Mouse (Mus musculus) G1E-ER4 (cell line): ENCODE measurements around the gene Ptges3l. TPM values are rescaled to one million over a fixed set of nuclear protein-coding genes. Genes with fewer than 3 reads are reported as not detected.

Experiments
- GATA1 ChIP-seq: IDR thresholded peaks from one replicate; pipeline ENCODE4 v1.8.0; 2012; ENCODE audit warnings: low read length, inconsistent platforms
- polyA plus RNA-seq: library from polyadenylated mRNA; stranded (reverse); fragments of >175 nt; gene quantifications from 2 replicates; pipeline ENCODE4 v1.2.3, GENCODE M21; 2012

The Ptges3l gene
- polyA plus RNA-seq, 1 experiment: 0.30 TPM

DNA sequence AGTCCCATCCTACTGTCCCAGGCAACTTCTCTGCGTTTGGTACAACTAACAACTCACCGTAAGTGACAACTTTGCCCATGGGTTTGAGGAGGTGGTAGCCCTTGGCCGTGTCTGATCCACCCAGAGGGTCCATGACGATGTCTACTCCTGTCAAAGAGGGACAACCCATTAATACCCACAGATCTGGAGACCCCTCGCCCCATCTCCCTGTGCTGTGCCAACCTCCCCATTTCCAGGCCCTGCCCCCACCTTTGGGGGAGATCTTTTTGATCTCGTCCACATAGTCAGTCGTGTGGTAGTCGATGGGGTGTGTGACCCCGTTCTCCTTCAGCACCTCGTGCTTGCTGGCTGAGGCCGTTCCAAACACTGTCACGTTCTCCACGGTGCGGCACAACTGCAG lies 37.0 kb upstream of the Ptges3l start:
- TF ChIP-seq GATA1: no peak

- no peak for TF ChIP-seq GATA1
These were observed 35.2 kb upstream of the Ptges3l start for GRCm38 (mm10) chr11:101460321-101460720.

- TF ChIP-seq GATA1: no peak
These were observed 34.6 kb upstream of the Ptges3l start for GRCm38 (mm10) chr11:101459716-101460115.

DNA sequence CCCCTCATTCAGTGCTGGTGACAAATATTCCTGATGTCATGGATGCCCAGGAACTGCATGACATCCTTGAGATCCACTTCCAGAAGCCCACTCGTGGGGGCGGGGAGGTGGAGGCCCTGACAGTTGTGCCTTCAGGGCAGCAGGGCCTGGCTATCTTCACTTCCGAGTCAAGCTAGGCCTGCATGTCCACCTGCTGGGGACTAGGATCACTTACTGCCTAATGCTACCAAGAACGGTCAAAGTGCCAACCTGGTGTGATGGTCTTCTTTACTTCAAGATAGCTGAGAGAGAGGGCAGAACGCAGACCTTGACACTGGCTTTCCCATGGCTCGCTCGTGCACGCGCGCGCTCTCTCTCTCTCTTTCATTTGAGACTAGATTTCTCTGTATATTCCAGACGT lies 33.1 kb upstream of the Ptges3l start:
- TF ChIP-seq GATA1: no peak

GRCm38 (mm10) chr11:101457631-101458030 lies 32.5 kb upstream of the Ptges3l start:
- no peak for TF ChIP-seq GATA1

DNA sequence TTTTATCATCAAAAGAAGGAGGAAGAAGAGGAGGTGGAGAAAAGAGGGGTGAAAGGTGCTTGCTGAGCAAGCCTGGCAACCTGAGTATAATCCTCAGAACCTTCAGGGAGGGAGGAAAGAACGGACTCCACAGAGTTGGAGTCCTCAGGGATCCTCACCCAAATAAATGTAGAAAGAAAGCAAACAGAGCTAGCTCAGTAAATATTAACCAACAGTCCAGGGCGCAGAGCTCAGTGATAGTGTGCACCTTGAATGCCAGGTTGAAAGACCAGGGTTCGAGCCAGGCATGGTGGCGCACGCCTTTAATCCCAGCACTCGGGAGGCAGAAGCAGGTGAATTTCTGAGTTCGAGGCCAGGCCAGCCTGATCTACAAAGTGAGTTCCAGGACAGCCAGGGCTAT lies 30.5 kb upstream of the Ptges3l start:
- TF ChIP-seq GATA1: no peak

- TF ChIP-seq GATA1: no peak
These were observed 29.6 kb upstream of the Ptges3l start for GRCm38 (mm10) chr11:101454702-101455101.

GRCm38 (mm10) chr11:101452093-101452774 lies 27.1 kb upstream of the Ptges3l start:
- no peak for TF ChIP-seq GATA1

GRCm38 (mm10) chr11:101451536-101451935 lies 26.4 kb upstream of the Ptges3l start:
- TF ChIP-seq GATA1: no peak

- TF ChIP-seq GATA1: no peak
These were observed 25.3 kb upstream of the Ptges3l start for GRCm38 (mm10) chr11:101450394-101450793.

GRCm38 (mm10) chr11:101448899-101449298 lies 23.8 kb upstream of the Ptges3l start:
- no peak for TF ChIP-seq GATA1

GRCm38 (mm10) chr11:101448274-101448746 lies 23.2 kb upstream of the Ptges3l start, which contains the start of gene Ifi35:
Gene Ifi35, plus strand, starts transcription at chr11:101448407.
- TF ChIP-seq GATA1: no peak

DNA sequence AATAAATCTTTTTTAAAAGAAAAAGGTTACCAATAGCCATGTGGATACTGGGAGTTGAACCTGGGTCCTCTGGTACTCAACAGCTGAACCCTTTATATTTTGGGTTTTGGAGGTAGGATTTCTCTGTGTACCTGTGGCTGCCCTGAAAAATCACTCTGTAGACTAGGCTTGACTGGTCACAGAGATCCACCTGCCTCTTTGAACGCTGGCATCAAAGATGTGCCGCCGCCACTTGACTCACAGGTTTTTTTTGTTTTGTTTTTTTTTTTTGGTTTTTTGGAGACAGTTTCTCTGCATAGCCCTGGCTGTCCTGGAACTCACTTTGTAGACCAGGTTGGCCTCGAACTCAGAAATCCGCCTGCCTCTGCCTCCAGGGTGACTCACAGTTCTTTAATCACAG lies 22.7 kb upstream of the Ptges3l start:
- TF ChIP-seq GATA1: no peak

DNA sequence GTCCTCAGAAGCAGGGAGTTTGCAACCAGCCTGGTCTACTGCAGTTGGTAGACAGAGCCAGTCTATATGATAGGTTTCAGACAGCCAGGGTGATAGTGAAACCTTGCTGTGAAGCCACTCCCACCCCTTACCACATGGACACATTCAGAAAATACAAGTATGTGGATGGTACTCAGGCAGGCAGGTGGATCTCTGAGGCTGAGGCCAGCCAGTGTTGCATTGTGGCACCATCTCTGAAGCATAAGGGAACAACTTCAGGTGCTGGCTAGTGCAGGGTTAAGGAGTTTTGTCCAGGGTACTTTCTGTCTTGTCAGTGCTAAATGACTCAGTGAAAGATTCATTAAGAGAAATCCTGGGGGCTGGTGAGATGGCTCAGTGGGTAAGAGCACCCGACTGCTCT lies 21.2 kb upstream of the Ptges3l start:
- no peak for TF ChIP-seq GATA1

DNA sequence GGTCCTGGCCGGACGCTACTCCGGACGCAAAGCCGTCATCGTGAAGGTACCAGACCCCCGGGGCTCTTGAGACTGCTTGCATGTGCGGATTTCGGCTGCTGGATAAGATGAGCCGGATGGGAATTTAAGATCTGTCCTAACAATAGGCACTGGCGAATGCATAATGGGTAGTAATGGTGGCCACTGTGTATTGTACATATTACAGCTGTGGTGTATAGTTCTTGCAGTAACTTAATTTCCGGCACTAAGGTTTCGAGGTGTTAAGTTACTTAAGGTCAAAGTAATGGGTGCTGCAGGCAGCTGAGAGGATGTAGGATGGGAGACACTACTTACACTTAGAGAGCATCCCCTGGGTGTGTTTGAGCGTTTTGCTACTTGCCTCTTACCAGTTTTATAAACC lies 17.6 kb upstream of the Ptges3l start:
- no peak for TF ChIP-seq GATA1

- TF ChIP-seq GATA1: no peak
These were observed 17.1 kb upstream of the Ptges3l start, which contains the start of gene Rpl27 for GRCm38 (mm10) chr11:101442127-101442693. Gene Rpl27, plus strand, starts transcription at chr11:101442298.

DNA sequence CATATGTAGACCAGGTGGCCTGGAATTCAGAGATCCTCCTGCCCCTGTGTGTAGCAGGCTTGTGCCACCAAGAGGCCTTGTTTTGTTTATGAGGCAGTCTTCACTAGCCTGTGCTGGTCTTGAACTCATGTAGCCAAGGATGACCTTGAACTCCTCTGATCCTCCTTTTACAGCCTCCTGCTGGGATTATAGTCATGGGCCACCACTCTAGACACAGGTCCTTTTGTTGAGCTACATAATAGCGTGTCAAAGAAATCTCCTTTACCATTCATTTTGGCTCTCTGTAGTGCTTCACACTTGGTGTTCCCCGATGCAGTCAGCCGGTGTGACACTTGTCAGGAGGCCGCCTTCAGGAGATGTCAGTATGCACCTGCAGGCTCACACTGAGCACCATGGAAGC lies 11.8 kb upstream of the Ptges3l start:
- no peak for TF ChIP-seq GATA1
